Mouse (Mus musculus) hindbrain, embryonic 11.5 days (tissue): ENCODE data around the gene Lsamp. TPM values are rescaled to one million over a fixed set of nuclear protein-coding genes. Genes with fewer than 3 reads are reported as not detected.

Experiments used
- ATAC-seq: fragments of 200-750 bp; cut with Nextera tagmentation; 2 replicates; pipeline ENCODE4 v1.8.0; 2017; ENCODE audit warnings: mild to moderate bottlenecking, moderate TSS enrichment, moderate library complexity; ENCODE audit not compliant: low FRiP score
- DNase-seq: peaks from one replicate; pipeline ENCODE4 v3.0.0-alpha.2; 2015; ENCODE audit warnings: low spot score
- H3K27ac ChIP-seq: fragments of 300-500 bp; sonication (generic); 2 replicates; pipeline ENCODE4 v1.5.1; 2014; ENCODE audit warnings: mild to moderate bottlenecking, low read depth, low read length
- H3K27me3 ChIP-seq: fragments of 300-500 bp; sonication (generic); 2 replicates; pipeline ENCODE4 v1.6.1; 2014; ENCODE audit warnings: mild to moderate bottlenecking, low read length, moderate library complexity, mixed read lengths; ENCODE audit not compliant: control insufficient read depth, insufficient read depth
- H3K36me3 ChIP-seq: fragments of 300-500 bp; sonication (generic); 2 replicates; pipeline ENCODE4 v1.6.1; 2014; ENCODE audit warnings: mild to moderate bottlenecking, low read length, moderate library complexity, mixed read lengths; ENCODE audit not compliant: control insufficient read depth, insufficient read depth
- H3K4me1 ChIP-seq: fragments of 300-500 bp; sonication (generic); replicated peaks from 2 replicates; pipeline ENCODE4 v1.6.1; 2014; ENCODE audit warnings: low read length, mixed read lengths; ENCODE audit not compliant: control insufficient read depth, insufficient read depth
- H3K4me2 ChIP-seq: fragments of 300-500 bp; sonication (generic); replicated peaks from 2 replicates; pipeline ENCODE4 v1.6.1; 2014; ENCODE audit warnings: mild to moderate bottlenecking, low read depth, low read length
- H3K4me3 ChIP-seq: fragments of 300-500 bp; sonication (generic); 2 replicates; pipeline ENCODE4 v1.5.1; 2014; ENCODE audit warnings: low read depth, low read length
- H3K9ac ChIP-seq: fragments of 300-500 bp; sonication (generic); 2 replicates; pipeline ENCODE4 v1.6.1; 2014; ENCODE audit warnings: low read depth, low read length
- H3K9me3 ChIP-seq: fragments of 300-500 bp; sonication (generic); 2 replicates; pipeline ENCODE4 v1.6.1; 2016; ENCODE audit warnings: low read length; ENCODE audit not compliant: control insufficient read depth
- WGBS: fragments of 180-500 bp; shearing (Covaris S2); extraction: QIAGEN DNeasy Blood & Tissue Kit; methylation state at CpG from one replicate; pipeline ENCODE4 v1.1.7; 2014; 5-methylcytosine and 5-hydroxymethylcytosine counted together
- polyA plus RNA-seq: library from polyadenylated mRNA; unstranded; fragments of >200 nt; fragmentation: Nextera tagmentation; extraction: Ambion mirVana; gene quantifications from 2 replicates; pipeline ENCODE4 v1.2.1, GENCODE M21; 2014

The Lsamp gene
- polyA plus RNA-seq, 1 experiment from 2014 or later: 16.3 TPM

- H3K36me3 ChIP-seq: no peaks in the 10 kb centered on the region
- no peaks in the 10 kb centered on the region for H3K4me1 ChIP-seq
- no peak overlapping the region for H3K4me3 ChIP-seq
- no peak overlapping the region for H3K27ac ChIP-seq
- peak; percentile 84 for DNase-seq
- WGBS: 31% methylated on average over 8 of the region's 8 CpGs
- no peaks in the 10 kb centered on the region for H3K9me3 ChIP-seq
- no peaks in the 10 kb centered on the region for H3K27me3 ChIP-seq
- no peak overlapping the region for H3K9ac ChIP-seq
- ATAC-seq: peak; percentile 45; the same call in 1 of the 2 replicates
- no peak overlapping the region for H3K4me2 ChIP-seq
Observed at GRCm38 (mm10) chr16:42169447-42170140, 2185.4 kb downstream of the Lsamp start.

GRCm38 (mm10) chr16:42172476-42172875 lies 2188.3 kb downstream of the Lsamp start:
- Histone ChIP-seq H3K27me3 (no peaks in the 10 kb centered on the region), H3K27ac (no peak overlapping the region), H3K4me3 (no peak overlapping the region), H3K9me3 (no peaks in the 10 kb centered on the region), H3K4me2 (no peak overlapping the region), H3K4me1 (no peaks in the 10 kb centered on the region), H3K36me3 (no peaks in the 10 kb centered on the region), H3K9ac (no peak overlapping the region)
- 31% methylated on average over 11 of the region's 11 CpGs for WGBS
- ATAC-seq: no peak
- peak; percentile 89 for DNase-seq

GRCm38 (mm10) chr16:42178866-42179265 lies 2194.7 kb downstream of the Lsamp start:
- no peak for ATAC-seq
- Histone ChIP-seq H3K27ac (no peak overlapping the region), H3K36me3 (no peaks in the 10 kb centered on the region), H3K9ac (no peak overlapping the region), H3K27me3 (no peaks in the 10 kb centered on the region), H3K4me2 (no peak overlapping the region), H3K9me3 (no peaks in the 10 kb centered on the region), H3K4me1 (no peaks in the 10 kb centered on the region), H3K4me3 (no peak overlapping the region)
- 85% methylated on average over 3 of the region's 3 CpGs for WGBS
- DNase-seq: no peak

DNA sequence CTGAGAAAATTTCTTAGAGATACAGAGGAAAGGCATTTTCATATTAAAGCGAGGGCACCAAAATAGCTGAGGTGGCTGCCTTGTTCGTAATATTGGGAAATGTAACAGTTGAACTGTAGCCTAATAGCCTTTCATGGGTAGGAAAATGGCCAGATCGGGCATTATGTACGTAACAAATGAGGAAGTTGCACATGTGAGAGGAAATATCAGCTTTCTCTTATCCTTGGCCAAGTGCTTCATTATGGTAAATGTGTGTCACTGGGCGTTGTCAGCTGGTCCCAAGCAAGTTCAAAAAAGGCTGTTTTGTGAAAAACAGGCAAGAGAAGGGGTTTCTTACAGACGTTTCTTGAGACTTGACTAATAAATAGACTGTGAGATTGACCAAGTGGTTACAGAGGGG lies 2195.9 kb downstream of the Lsamp start:
- DNase-seq (no peak), ATAC-seq (no peak)
- H3K9ac ChIP-seq: no peak overlapping the region
- 87% methylated on average over 6 of the region's 6 CpGs for WGBS
- no peak overlapping the region for H3K27ac ChIP-seq
- H3K27me3 ChIP-seq: no peaks in the 10 kb centered on the region
- H3K4me2 ChIP-seq: no peak overlapping the region
- no peaks in the 10 kb centered on the region for H3K9me3 ChIP-seq
- no peaks in the 10 kb centered on the region for H3K36me3 ChIP-seq
- H3K4me3 ChIP-seq: no peak overlapping the region
- H3K4me1 ChIP-seq: no peaks in the 10 kb centered on the region

- ATAC-seq: no peak
- Histone ChIP-seq H3K36me3 (no peaks in the 10 kb centered on the region), H3K27me3 (no peaks in the 10 kb centered on the region), H3K4me3 (no peak overlapping the region), H3K9ac (no peak overlapping the region), H3K4me1 (no peaks in the 10 kb centered on the region), H3K9me3 (no peaks in the 10 kb centered on the region), H3K4me2 (no peak overlapping the region), H3K27ac (no peak overlapping the region)
- DNase-seq: no peak
- WGBS: 96% methylated on average over 11 of the region's 11 CpGs
Observed at GRCm38 (mm10) chr16:42180473-42180872, 2196.3 kb downstream of the Lsamp start.

DNA sequence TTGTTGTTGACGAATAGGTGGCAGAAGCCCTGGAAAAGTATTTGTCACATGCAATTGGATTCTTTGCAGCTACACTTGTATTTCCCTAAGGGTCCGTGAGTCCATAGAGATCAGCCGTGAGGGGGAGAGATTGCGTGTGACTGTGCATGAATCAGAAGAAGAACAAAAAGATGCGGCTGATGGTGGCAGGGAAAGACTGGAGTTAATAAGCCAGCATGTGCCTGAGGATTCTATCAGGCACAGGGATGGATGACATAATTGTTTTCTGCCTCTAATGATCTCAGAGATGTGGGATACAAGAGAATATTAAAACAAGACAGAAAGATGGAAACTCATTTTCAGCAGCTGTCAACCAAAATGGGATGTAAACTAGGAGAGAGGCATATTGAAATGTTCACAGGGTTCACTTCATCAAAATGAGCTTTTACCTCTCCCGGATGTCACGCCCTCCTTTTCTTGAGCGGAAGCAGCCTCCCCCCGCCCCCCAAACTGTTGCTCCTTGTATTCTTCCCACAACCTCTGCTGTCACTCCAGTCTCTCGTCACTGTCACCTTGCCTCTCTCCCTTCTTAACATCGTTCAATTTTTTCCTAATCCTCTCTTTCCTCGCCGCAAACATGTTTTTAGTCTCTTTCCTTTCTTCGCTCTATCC lies 2205.4 kb downstream of the Lsamp start:
- 0 out of 2 replicates have a peak overlapping the region, but pooled peaks have one; percentile 13 for H3K27ac ChIP-seq
- peak overlapping the region; percentile 89 for H3K4me2 ChIP-seq
- H3K36me3 ChIP-seq: no peaks in the 10 kb centered on the region
- peak; percentile 52 for ATAC-seq
- H3K27me3 ChIP-seq: no peaks in the 10 kb centered on the region
- H3K9ac ChIP-seq: peak overlapping the region; percentile 34
- DNase-seq: peak; percentile 61
- H3K4me3 ChIP-seq: peak overlapping the region; percentile 53
- WGBS: 35% methylated on average over 14 of the region's 14 CpGs
- H3K4me1 ChIP-seq: no peaks in the 10 kb centered on the region
- H3K9me3 ChIP-seq: no peaks in the 10 kb centered on the region

DNA sequence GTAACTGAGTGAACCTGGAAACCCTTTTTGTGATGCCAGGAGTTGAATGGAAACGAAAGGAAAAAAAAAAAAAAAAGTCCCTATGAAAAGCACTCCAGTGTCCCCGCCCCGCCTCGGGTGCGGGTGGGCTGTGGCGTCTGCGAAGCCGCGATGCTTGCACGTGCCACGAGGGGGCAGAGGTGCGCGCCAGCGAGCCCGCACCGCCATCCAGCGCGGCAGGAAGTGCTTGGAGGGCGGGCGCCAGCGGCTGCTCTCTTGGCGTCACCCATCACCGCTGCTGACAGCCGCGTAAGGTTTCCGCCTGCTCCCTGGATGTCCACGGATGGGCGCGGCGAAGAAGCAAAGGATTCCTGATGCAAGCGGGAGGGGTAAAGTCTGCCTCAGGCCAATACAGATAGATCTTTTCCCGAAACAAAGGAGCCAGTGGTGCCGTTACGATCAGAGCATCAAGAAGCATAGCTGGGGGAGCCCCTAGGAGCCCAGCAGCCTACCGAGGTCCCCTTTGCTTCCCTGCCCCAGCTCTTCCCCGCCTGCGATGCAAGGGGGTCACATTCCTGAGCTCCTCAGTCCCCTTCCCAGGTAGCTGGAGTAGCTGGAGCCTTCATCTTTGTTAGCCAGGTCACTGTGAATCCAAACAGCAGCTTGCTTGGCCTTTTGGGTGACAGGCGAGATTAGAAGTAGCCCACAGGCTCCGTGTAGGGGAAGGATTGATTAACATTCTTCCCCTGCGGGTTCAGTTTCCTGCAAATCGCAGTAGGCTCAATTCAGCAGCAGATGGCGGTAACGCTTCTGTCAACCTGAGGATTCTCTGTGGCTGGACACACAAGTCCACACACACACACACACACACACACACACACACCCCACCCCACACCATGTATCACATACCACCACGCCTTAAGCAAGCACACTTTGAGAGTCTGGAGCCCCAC lies 2206.2 kb downstream of the Lsamp start:
- H3K9ac ChIP-seq: peak overlapping the region; percentile 89
- peak; percentile 94 for DNase-seq
- no peaks in the 10 kb centered on the region for H3K27me3 ChIP-seq
- no peaks in the 10 kb centered on the region for H3K9me3 ChIP-seq
- peak; percentile 95 for ATAC-seq
- H3K27ac ChIP-seq: peak overlapping the region; percentile 98
- WGBS: 1% methylated on average over 44 of the region's 44 CpGs
- H3K36me3 ChIP-seq: no peaks in the 10 kb centered on the region
- H3K4me3 ChIP-seq: peak overlapping the region; percentile 53
- no peaks in the 10 kb centered on the region for H3K4me1 ChIP-seq
- H3K4me2 ChIP-seq: peak overlapping the region; percentile 89
